Mouse (Mus musculus): ENCODE results near the gene Uba52.

GRCm38 (mm10) chr8:70486191-70486681 is 24.4 kb downstream of the Uba52 start:
- TF ChIP-seq EP300 (IDR thresholded peaks at IDR 0.05): no peak
- no peak for TF ChIP-seq CTCF (IDR thresholded peaks at IDR 0.05)
